Mouse (Mus musculus) hindbrain, embryonic 14.5 days (tissue): ENCODE data around the gene Tnfsf13b. TPM values are rescaled to one million over a fixed set of nuclear protein-coding genes. Genes with fewer than 3 reads are reported as not detected.

ENCODE experiments used
- ATAC-seq: fragments of 200-750 bp; cut with Nextera tagmentation; 2 replicates; pipeline ENCODE4 v1.8.0; 2017; ENCODE audit warnings: moderate number of reproducible peaks, mild to moderate bottlenecking, moderate TSS enrichment, moderate library complexity; ENCODE audit not compliant: low FRiP score
- DNase-seq: peaks from one replicate; pipeline ENCODE4 v3.0.0-alpha.2; 2015; ENCODE audit warnings: low spot score
- H3K27ac ChIP-seq: fragments of 300-500 bp; sonication (generic); 2 replicates; pipeline ENCODE4 v1.5.1; 2014; ENCODE audit warnings: mild to moderate bottlenecking, moderate library complexity
- H3K27me3 ChIP-seq: fragments of 300-500 bp; sonication (generic); 2 replicates; pipeline ENCODE4 v1.6.1; 2014; ENCODE audit warnings: mild to moderate bottlenecking, low read length, mixed read lengths; ENCODE audit not compliant: control insufficient read depth, insufficient read depth
- H3K36me3 ChIP-seq: fragments of 300-500 bp; sonication (generic); replicated peaks from 2 replicates; pipeline ENCODE4 v1.6.1; 2014; ENCODE audit not compliant: control insufficient read depth, insufficient read depth
- H3K4me1 ChIP-seq: fragments of 300-500 bp; sonication (generic); replicated peaks from 2 replicates; pipeline ENCODE4 v1.6.1; 2014; ENCODE audit warnings: antibody characterized with exemption, low read length, mixed read lengths; ENCODE audit not compliant: control insufficient read depth, insufficient read depth
- H3K4me2 ChIP-seq: fragments of 300-500 bp; sonication (generic); replicated peaks from 2 replicates; pipeline ENCODE4 v1.6.1; 2014; ENCODE audit warnings: mild to moderate bottlenecking, moderate library complexity
- H3K4me3 ChIP-seq: fragments of 300-500 bp; sonication (generic); replicated peaks from 2 replicates; pipeline ENCODE4 v1.5.1; 2014; ENCODE audit warnings: mild to moderate bottlenecking, low read length
- H3K9ac ChIP-seq: fragments of 300-500 bp; sonication (generic); 2 replicates; pipeline ENCODE4 v1.6.1; 2014
- H3K9me3 ChIP-seq: fragments of 300-500 bp; sonication (generic); 2 replicates; pipeline ENCODE4 v1.6.1; 2016; ENCODE audit warnings: low read length; ENCODE audit not compliant: control insufficient read depth
- WGBS: fragments of 180-500 bp; shearing (Covaris S2); extraction: QIAGEN DNeasy Blood & Tissue Kit; methylation state at CpG from one replicate; pipeline ENCODE4 v1.1.7; 2014; 5-methylcytosine and 5-hydroxymethylcytosine counted together
- polyA plus RNA-seq: library from polyadenylated mRNA; unstranded; fragments of >200 nt; fragmentation: Nextera tagmentation; extraction: Ambion mirVana; gene quantifications from 2 replicates; pipeline ENCODE4 v1.2.1, GENCODE M21; 2014

Gene Tnfsf13b
- 0.46 and 0.65 TPM in 2 replicates for polyA plus RNA-seq

GRCm38 (mm10) chr8:10006156-10006985, at the start of gene Tnfsf13b:
Gene Tnfsf13b, plus strand, starts transcription at chr8:10006467.
- H3K36me3 ChIP-seq: no peaks in the 10 kb centered on the region
- H3K4me1 ChIP-seq: peaks cover 9% of the 10 kb centered on the region; the same call in 1 of the 2 replicates
- peak within 1 kb of the TSS; percentile 29 for H3K4me3 ChIP-seq
- H3K27ac ChIP-seq: no peak within 1 kb of the TSS
- DNase-seq (no peak), ATAC-seq (no peak)
- H3K9ac ChIP-seq: peak within 1 kb of the TSS; percentile 42; the same call in 1 of the 2 replicates
- H3K27me3 ChIP-seq: no peaks in the 10 kb centered on the region
- 80% methylated on average over 16 of the region's 16 CpGs for WGBS
- peak within 1 kb of the TSS; percentile 56 for H3K4me2 ChIP-seq
- H3K9me3 ChIP-seq: no peaks in the 10 kb centered on the region

GRCm38 (mm10) chr8:9958338-9958737, 47.9 kb upstream of the Tnfsf13b start:
- no peak overlapping the region for H3K4me3 ChIP-seq
- H3K4me1 ChIP-seq: no peaks in the 10 kb centered on the region
- DNase-seq (no peak), ATAC-seq (no peak)
- H3K27me3 ChIP-seq: no peaks in the 10 kb centered on the region
- H3K9me3 ChIP-seq: no peaks in the 10 kb centered on the region
- 76% methylated on average over 4 of the region's 4 CpGs for WGBS
- no peak overlapping the region for H3K4me2 ChIP-seq
- H3K27ac ChIP-seq: no peak overlapping the region
- H3K36me3 ChIP-seq: no peaks in the 10 kb centered on the region
- H3K9ac ChIP-seq: no peak overlapping the region

GRCm38 (mm10) chr8:9959919-9960318, 46.3 kb upstream of the Tnfsf13b start:
- WGBS: 100% methylated on average over 2 of the region's 2 CpGs

GRCm38 (mm10) chr8:9971866-9972265, 34.4 kb upstream of the Tnfsf13b start:
- peaks cover 47% of the 10 kb centered on the region for H3K36me3 ChIP-seq
- H3K27ac ChIP-seq: no peak overlapping the region
- H3K27me3 ChIP-seq: no peaks in the 10 kb centered on the region
- H3K9ac ChIP-seq: no peak overlapping the region
- no peaks in the 10 kb centered on the region for H3K9me3 ChIP-seq
- H3K4me2 ChIP-seq: no peak overlapping the region
- DNase-seq (no peak), ATAC-seq (no peak)
- H3K4me3 ChIP-seq: no peak overlapping the region
- WGBS: 95% methylated on average over 9 of the region's 9 CpGs
- peaks cover 14% of the 10 kb centered on the region for H3K4me1 ChIP-seq

More at GRCm38 (mm10) chr8:9959919-9960318, 46.3 kb upstream of the Tnfsf13b start:
- no peaks in the 10 kb centered on the region for H3K9me3 ChIP-seq
- no peaks in the 10 kb centered on the region for H3K4me1 ChIP-seq
- ATAC-seq (no peak), DNase-seq (no peak)
- H3K4me3 ChIP-seq: no peak overlapping the region
- no peaks in the 10 kb centered on the region for H3K36me3 ChIP-seq
- no peak overlapping the region for H3K9ac ChIP-seq
- no peak overlapping the region for H3K27ac ChIP-seq
- H3K4me2 ChIP-seq: no peak overlapping the region
- no peaks in the 10 kb centered on the region for H3K27me3 ChIP-seq

- 49% methylated on average over 5 of the region's 5 CpGs for WGBS
- no peak overlapping the region for H3K27ac ChIP-seq
- peaks cover 37% of the 10 kb centered on the region for H3K4me1 ChIP-seq
- peak overlapping the region; percentile 84 for H3K4me2 ChIP-seq
- H3K9ac ChIP-seq: peak overlapping the region; percentile 73
- no peak for ATAC-seq
- no peaks in the 10 kb centered on the region for H3K9me3 ChIP-seq
- peaks cover 29% of the 10 kb centered on the region for H3K36me3 ChIP-seq
- H3K27me3 ChIP-seq: no peaks in the 10 kb centered on the region
- no peak for DNase-seq
- peak overlapping the region; percentile 74 for H3K4me3 ChIP-seq
These were observed 31.0 kb upstream of the Tnfsf13b start for GRCm38 (mm10) chr8:9975276-9975675.

- WGBS: under 1% methylated on average over 47 of the region's 47 CpGs
- Histone ChIP-seq H3K9me3 (no peaks in the 10 kb centered on the region), H3K27ac (peak overlapping the region; percentile 47), H3K36me3 (peaks cover 26% of the 10 kb centered on the region), H3K4me3 (peak overlapping the region; percentile 74), H3K4me1 (peaks cover 37% of the 10 kb centered on the region), H3K4me2 (peak overlapping the region; percentile 84), H3K27me3 (no peaks in the 10 kb centered on the region), H3K9ac (peak overlapping the region; percentile 73)
- ATAC-seq (peak; percentile 96), DNase-seq (peak; percentile 98)
These were observed 30.2 kb upstream of the Tnfsf13b start for GRCm38 (mm10) chr8:9975898-9976611.

GRCm38 (mm10) chr8:9977016-9977415, 29.3 kb upstream of the Tnfsf13b start:
- peak overlapping the region; percentile 88; the same call in 1 of the 2 replicates for H3K9ac ChIP-seq
- H3K27ac ChIP-seq: no peak overlapping the region
- DNase-seq (no peak), ATAC-seq (no peak; the same call in 1 of the 2 replicates)
- peaks cover 37% of the 10 kb centered on the region for H3K4me1 ChIP-seq
- H3K4me3 ChIP-seq: peak overlapping the region; percentile 87
- peak overlapping the region; percentile 56 for H3K4me2 ChIP-seq
- no peaks in the 10 kb centered on the region for H3K27me3 ChIP-seq
- peaks cover 16% of the 10 kb centered on the region for H3K36me3 ChIP-seq
- H3K9me3 ChIP-seq: no peaks in the 10 kb centered on the region
- 51% methylated on average over 15 of the region's 15 CpGs for WGBS

GRCm38 (mm10) chr8:9977573-9978314, 28.5 kb upstream of the Tnfsf13b start, which contains the start of the genes Lig4 and Abhd13:
Gene Lig4, minus strand, starts transcription at chr8:9977686.
Gene Abhd13, plus strand, starts transcription at chr8:9977707.
- Histone ChIP-seq H3K36me3 (peaks cover 9% of the 10 kb centered on the region), H3K9ac (peak within 1 kb of the TSS; percentile 88), H3K4me2 (peak within 1 kb of the TSS; percentile 56), H3K27me3 (no peaks in the 10 kb centered on the region), H3K4me1 (peaks cover 37% of the 10 kb centered on the region), H3K4me3 (peak within 1 kb of the TSS; percentile 87), H3K9me3 (no peaks in the 10 kb centered on the region), H3K27ac (peak within 1 kb of the TSS; percentile 86)
- WGBS: under 1% methylated on average over 67 of the region's 68 CpGs
- peak; percentile 67 for ATAC-seq
- peak; percentile 99 for DNase-seq
